8 mouse cellular contexts compared by ENCODE assay signal in genomic region chr3:123446708-123447537, GRCm38 (mm10). TPM values are rescaled to one million over a fixed set of nuclear protein-coding genes. Genes with fewer than 3 reads are reported as not detected.
DNase-seq lines count a peak whose midpoint lies in the region; ATAC-seq lines count a peak whose summit lies in the region.

Prss12 (plus strand) TSS chr3:123446913.

- peaks cover 14% of the 10 kb centered on the region for H3K4me1 ChIP-seq in forebrain, embryonic 16.5 days (replicated peaks; ENCODE audit: control insufficient read depth, insufficient read depth, low read length)
- peaks cover 28% of the 10 kb centered on the region for H3K4me1 ChIP-seq in hindbrain, embryonic 10.5 days (replicated peaks)
- H3K4me1 ChIP-seq in lung, embryonic 16.5 days (replicated peaks; ENCODE audit: control insufficient read depth, insufficient read depth, low read length): peaks cover 11% of the 10 kb centered on the region; the same call in 1 of the 2 replicates

- H3K4me3 ChIP-seq in forebrain, embryonic 16.5 days (replicated peaks; ENCODE audit: low read length): peak within 1 kb of the TSS; percentile 80
- peak within 1 kb of the TSS; percentile 83 for H3K4me3 ChIP-seq in hindbrain, embryonic 10.5 days
- H3K4me3 ChIP-seq in lung, embryonic 16.5 days (ENCODE audit: low read length): peak within 1 kb of the TSS; percentile 73

- ATAC-seq in forebrain, embryonic 16.5 days: peak; percentile 89
- peak; percentile 65 for ATAC-seq in lung, embryonic 16.5 days (ENCODE audit: low read depth)

- H3K4me2 ChIP-seq in forebrain, embryonic 16.5 days (ENCODE audit: low read length): peak within 1 kb of the TSS; percentile 100
- H3K4me2 ChIP-seq in lung, embryonic 16.5 days (ENCODE audit: low read depth, low read length): peak within 1 kb of the TSS; percentile 99

- H3K9ac ChIP-seq in forebrain, embryonic 16.5 days (replicated peaks; ENCODE audit: low read depth, low read length): peak within 1 kb of the TSS; percentile 75
- peak within 1 kb of the TSS; percentile 70 for H3K9ac ChIP-seq in lung, embryonic 16.5 days (ENCODE audit: low read length)

- WGBS in forebrain, embryonic 16.5 days: under 1% methylated on average over 73 of the region's 84 CpGs
- under 1% methylated on average over 84 of the region's 84 CpGs for WGBS in hindbrain, embryonic 10.5 days
- under 1% methylated on average over 80 of the region's 84 CpGs for WGBS in lung, embryonic 16.5 days

- H3K9me3 ChIP-seq in forebrain, embryonic 16.5 days (ENCODE audit: control insufficient read depth, low read length): no peaks in the 10 kb centered on the region
- no peaks in the 10 kb centered on the region for H3K9me3 ChIP-seq in hindbrain, embryonic 10.5 days
- no peaks in the 10 kb centered on the region for H3K9me3 ChIP-seq in lung, embryonic 16.5 days (ENCODE audit: control insufficient read depth, low read length)

- H3K27me3 ChIP-seq in forebrain, embryonic 16.5 days (replicated peaks; ENCODE audit: control insufficient read depth, insufficient read depth, low read length): peaks cover 5% of the 10 kb centered on the region; the same call in 1 of the 2 replicates
- H3K27me3 ChIP-seq in hindbrain, embryonic 10.5 days (ENCODE audit: insufficient read depth, poor library complexity, severe bottlenecking): peaks cover 62% of the 10 kb centered on the region
- H3K27me3 ChIP-seq in lung, embryonic 16.5 days (ENCODE audit: control insufficient read depth, insufficient read depth, low read depth, low read length): peaks cover 9% of the 10 kb centered on the region

- H3K36me3 ChIP-seq in forebrain, embryonic 16.5 days (ENCODE audit: control insufficient read depth, insufficient read depth): no peaks in the 10 kb centered on the region
- no peaks in the 10 kb centered on the region for H3K36me3 ChIP-seq in hindbrain, embryonic 10.5 days
- no peaks in the 10 kb centered on the region for H3K36me3 ChIP-seq in lung, embryonic 16.5 days (ENCODE audit: control insufficient read depth, insufficient read depth, low read length)

- peak; percentile 47 for DNase-seq in NIH3T3 (ENCODE audit: low read depth)
- DNase-seq in cerebellum, adult 11-12 months: peak; percentile 6
- peak; percentile 54 for DNase-seq in hindbrain, embryonic 10.5 days (ENCODE audit: low spot score)
- peak; percentile 37 to 56 for DNase-seq in layer of hippocampus, adult 8-10 months (ENCODE audit: low spot score in 2 of 2)
- DNase-seq in ovary, postnatal 10 days (ENCODE audit: low spot score): peak; percentile 15
- DNase-seq in urinary bladder, postnatal 4 days (ENCODE audit: low spot score in 2 of 2): peak; percentile 21 to 62

- H3K27ac ChIP-seq in forebrain, embryonic 16.5 days (ENCODE audit: low read length): no peak within 1 kb of the TSS
- peak within 1 kb of the TSS; percentile 82 for H3K27ac ChIP-seq in hindbrain, embryonic 10.5 days
- no peak within 1 kb of the TSS for H3K27ac ChIP-seq in lung, embryonic 16.5 days (ENCODE audit: low read length)

RNA-seq across cellular contexts. Expression of gene Prss12, which starts in this region (rescaled TPM):
- 5.9 and 6.9 TPM in 2 replicates for polyA plus RNA-seq in forebrain, embryonic 16.5 days (2015; fragmentation: Nextera tagmentation; extraction: Ambion mirVana)
- polyA plus RNA-seq in hindbrain, embryonic 10.5 days (2016; fragmentation: Nextera tagmentation; extraction: Ambion mirVana): 6.2 and 6.4 TPM in 2 replicates
- total RNA-seq in layer of hippocampus, adult 8-10 months (2022): 10 to 100 TPM; 13.4 to 15.1 (median 14.3) TPM
- polyA plus RNA-seq in lung, embryonic 16.5 days (2015; fragmentation: Nextera tagmentation; extraction: Ambion mirVana): 18.1 and 19.3 TPM in 2 replicates
